Comparison of ENCODE assay signal across 9 mouse cellular contexts in genomic region chr5:33822456-33822855, GRCm38 (mm10). TPM values are rescaled to one million over a fixed set of nuclear protein-coding genes. Genes with fewer than 3 reads are reported as not detected.
A peak's percentile ranks its signal among the peaks of the same experiment; 100 is the strongest.
DNase-seq lines count a peak whose midpoint lies in the region; ATAC-seq and TF ChIP-seq lines count a peak whose summit lies in the region.
"Had no signal": no experiment of that assay in that cellular context is flagged by ENCODE, and none has a peak within 500 bp of the region (broad histone marks: within the 10 kb centered on the region; RNA-seq: fewer than 3 reads in every experiment).

No protein-coding gene starts in this region.

- no peak overlapping the region for H3K27ac ChIP-seq in liver, embryonic 11.5 days (ENCODE audit: low read depth, low read length)
- H3K27ac ChIP-seq in forebrain, embryonic 12.5 days: no peak overlapping the region
- H3K27ac ChIP-seq in limb, embryonic 14.5 days (replicated peaks; ENCODE audit: low read depth, low read length): no peak overlapping the region

- DNase-seq in liver, embryonic 11.5 days (ENCODE audit: low spot score): peak; percentile 11
- DNase-seq in liver: no peak
- no peak for DNase-seq in limb, embryonic 14.5 days (ENCODE audit: low spot score)
- peak; percentile 27 for DNase-seq in splenic B cell, adult 2 months (ENCODE audit: low read depth, low spot score)
- DNase-seq in gastrocnemius, postnatal 4 days (ENCODE audit: low spot score in 2 of 2): no peak
- no peak for DNase-seq in cerebellum, adult 9-11 months
- no peak for DNase-seq in lung, adult 18-20 months
- DNase-seq: embryo, embryonic 11 days had no signal

- H3K4me3 ChIP-seq in liver, embryonic 11.5 days (ENCODE audit: low read depth, low read length): no peak overlapping the region
- peak overlapping the region; percentile 99 for H3K4me3 ChIP-seq in forebrain, embryonic 12.5 days (replicated peaks)
- H3K4me3 ChIP-seq in limb, embryonic 14.5 days (replicated peaks; ENCODE audit: low read length): 0 out of 2 replicates have a peak overlapping the region, but pooled peaks have one; percentile 100

- peak overlapping the region; percentile 90 for H3K4me2 ChIP-seq in liver, embryonic 11.5 days
- H3K4me2 ChIP-seq in forebrain, embryonic 12.5 days: peak overlapping the region; percentile 84
- H3K4me2 ChIP-seq in limb, embryonic 14.5 days (replicated peaks; ENCODE audit: low read depth, low read length, severe bottlenecking): peak overlapping the region; percentile 51

- ATAC-seq in liver, embryonic 11.5 days (replicated peaks; ENCODE audit: low FRiP score): no peak
- no peak for ATAC-seq in forebrain, embryonic 12.5 days (ENCODE audit: low FRiP score)
- ATAC-seq in limb, embryonic 14.5 days (ENCODE audit: low FRiP score, low read depth): no peak

- peaks cover 22% of the 10 kb centered on the region for H3K4me1 ChIP-seq in liver, embryonic 11.5 days (replicated peaks; ENCODE audit: control insufficient read depth, insufficient read depth, low read length)
- peaks cover 64% of the 10 kb centered on the region for H3K4me1 ChIP-seq in forebrain, embryonic 12.5 days
- H3K4me1 ChIP-seq in limb, embryonic 14.5 days (ENCODE audit: control insufficient read depth, insufficient read depth, low read length): peaks cover 9% of the 10 kb centered on the region

- TF ChIP-seq POLR2A in limb, embryonic 14.5 days (IDR thresholded peaks at IDR 0.05; ENCODE audit: borderline replicate concordance, extremely low read depth, insufficient read depth, insufficient read length): no peak

- WGBS in liver, embryonic 11.5 days: 40% methylated on average over 3 of the region's 3 CpGs
- 17% methylated on average over 3 of the region's 3 CpGs for WGBS in forebrain, embryonic 12.5 days
- WGBS in limb, embryonic 14.5 days: 26% methylated on average over 3 of the region's 3 CpGs

- no peaks in the 10 kb centered on the region for H3K9me3 ChIP-seq in liver, embryonic 11.5 days (ENCODE audit: control insufficient read depth, low read length)
- H3K9me3 ChIP-seq in forebrain, embryonic 12.5 days: no peaks in the 10 kb centered on the region
- no peaks in the 10 kb centered on the region for H3K9me3 ChIP-seq in limb, embryonic 14.5 days (ENCODE audit: control insufficient read depth, low read length)

- no peaks in the 10 kb centered on the region for H3K36me3 ChIP-seq in liver, embryonic 11.5 days (ENCODE audit: control insufficient read depth, insufficient read depth, low read length)
- peaks cover 3% of the 10 kb centered on the region; the same call in 1 of the 2 replicates for H3K36me3 ChIP-seq in forebrain, embryonic 12.5 days (replicated peaks)
- peaks cover 6% of the 10 kb centered on the region; the same call in 1 of the 2 replicates for H3K36me3 ChIP-seq in limb, embryonic 14.5 days (ENCODE audit: control insufficient read depth, insufficient read depth, low read length)
- no peaks in the 10 kb centered on the region for H3K36me3 ChIP-seq in splenic B cell, adult 2 months (ENCODE audit: control insufficient read depth, insufficient read depth, low read length, poor library complexity, severe bottlenecking)

- no peak overlapping the region for H3K9ac ChIP-seq in liver, embryonic 11.5 days (ENCODE audit: low read depth, low read length)
- peak overlapping the region; percentile 100 for H3K9ac ChIP-seq in forebrain, embryonic 12.5 days
- H3K9ac ChIP-seq in limb, embryonic 14.5 days (ENCODE audit: low read depth, low read length, severe bottlenecking): no peak overlapping the region

- H3K27me3 ChIP-seq in liver, embryonic 11.5 days (replicated peaks; ENCODE audit: control insufficient read depth, insufficient read depth, low read length): no peaks in the 10 kb centered on the region
- no peaks in the 10 kb centered on the region for H3K27me3 ChIP-seq in forebrain, embryonic 12.5 days
- no peaks in the 10 kb centered on the region for H3K27me3 ChIP-seq in limb, embryonic 14.5 days (ENCODE audit: control insufficient read depth, insufficient read depth, low read length)
- no peaks in the 10 kb centered on the region for H3K27me3 ChIP-seq in splenic B cell, adult 2 months (ENCODE audit: control insufficient read depth, insufficient read depth, low read length, poor library complexity, severe bottlenecking)

RNA-seq across cellular contexts. Expression of gene Nsd2, which starts 1.9 kb away (rescaled TPM):
- polyA plus RNA-seq in liver, embryonic 11.5 days (2014; fragmentation: Nextera tagmentation; extraction: Ambion mirVana): 48.6 and 62.5 TPM in 2 replicates
- 129 and 134 TPM in 2 replicates for polyA plus RNA-seq in forebrain, embryonic 12.5 days (2016; fragmentation: Nextera tagmentation; extraction: Ambion mirVana)
- 50.7 and 52.6 TPM in 2 replicates for polyA plus RNA-seq in limb, embryonic 14.5 days (2012; rRNA removed)
- polyA plus RNA-seq in limb, embryonic 14.5 days (2014; fragmentation: Nextera tagmentation; extraction: Ambion mirVana): 46.2 and 46.6 TPM in 2 replicates
- total RNA-seq in gastrocnemius, postnatal 4 days (2021): 10 to 100 TPM; 72.1 to 75.6 TPM

RNA-seq across cellular contexts. Expression of gene Letm1, which starts 39.8 kb away (rescaled TPM):
- polyA plus RNA-seq in liver, embryonic 11.5 days (2014; fragmentation: Nextera tagmentation; extraction: Ambion mirVana): 53.5 and 54.2 TPM in 2 replicates
- polyA plus RNA-seq in forebrain, embryonic 12.5 days (2016; fragmentation: Nextera tagmentation; extraction: Ambion mirVana): 52.5 and 58.5 TPM in 2 replicates
- polyA plus RNA-seq in limb, embryonic 14.5 days (2012; rRNA removed): 31.3 and 33.0 TPM in 2 replicates
- polyA plus RNA-seq in limb, embryonic 14.5 days (2014; fragmentation: Nextera tagmentation; extraction: Ambion mirVana): 44.4 and 49.9 TPM in 2 replicates
- total RNA-seq in gastrocnemius, postnatal 4 days (2021): 10 to 100 TPM; 43.7 to 51.3 TPM

Comparison
In these comparisons a context has a peak if more than half of its experiments do, and no peak if none do; other contexts are left out.
1. DNase-seq: peak in liver, embryonic 11.5 days (single experiment) and splenic B cell, adult 2 months (single experiment); none in liver (single experiment), limb, embryonic 14.5 days (single experiment), gastrocnemius, postnatal 4 days (0 of 2), cerebellum, adult 9-11 months (single experiment) and lung, adult 18-20 months (0 of 2).
2. Peak in every context shown above with its lines, with median percentiles within 50 percentile points of each other: H3K4me2 ChIP-seq.